Comparison of ENCODE assay signal across 1 mouse cellular context in the genomic region with DNA sequence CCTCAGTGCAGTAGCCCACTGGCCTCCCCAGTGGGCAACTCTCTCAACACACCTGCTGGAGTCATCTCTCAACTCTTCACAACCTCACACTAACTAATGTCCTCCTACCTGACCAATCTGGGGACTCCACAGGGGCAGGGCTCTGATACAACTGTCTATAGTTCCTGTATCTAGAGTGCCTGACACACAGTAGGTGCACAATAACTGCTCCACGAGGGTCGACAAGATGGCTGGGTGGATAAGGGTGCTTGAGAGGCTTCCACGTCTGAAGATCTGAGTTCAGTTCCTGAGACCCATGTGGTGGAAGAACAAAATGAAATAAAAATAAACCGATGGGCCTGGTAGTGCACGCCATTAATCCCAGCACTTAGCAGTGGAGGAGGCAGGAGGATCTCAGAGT.
TF ChIP-seq lines count a peak whose summit lies in the region.

No protein-coding gene starts in this region.

TF ChIP-seq in CH12.LX, 34 proteins besides CTCF, POLR2A, EP300 and RAD21:
- peak; percentile 75 for TF ChIP-seq ZKSCAN1 (IDR thresholded peaks at IDR 0.05; ENCODE audit: borderline replicate concordance, low read depth, low read length)
- no peak for TF ChIP-seq ELF1 (IDR thresholded peaks at IDR 0.05; ENCODE audit: low read depth, low read length)
